Mouse (Mus musculus) embryonic stem cell, embryonic (primary cell): ENCODE measurements around the gene Zfp212.

Experiments used
- CTCF ChIA-PET, 4 experiments: fragments of 300-600 bp in 2 of 4; fragments of 350-600 bp in 2 of 4; sonication (Branson Sonifier 250); formaldehyde crosslinking; loops; one replicate each; lab custom pipeline; 2022; ENCODE audit warnings: inconsistent platforms in 2 of 4; lab: Charles Lee
- POLR2A ChIA-PET, 4 experiments: fragments of 300-600 bp in 2 of 4; fragments of 350-600 bp in 2 of 4; sonication (Branson Sonifier 250); formaldehyde crosslinking; loops; one replicate each; lab custom pipeline; 2022; ENCODE audit warnings: antibody characterized with exemption in 4 of 4, inconsistent platforms in 1 of 4; lab: Charles Lee

Gene Zfp212

GRCm38 (mm10) chr6:47920447-47921340 is at the start of gene Zfp212:
TSS of gene Zfp212 (plus strand) at chr6:47920476.
- CTCF ChIA-PET, result no interaction called here
- POLR2A ChIA-PET, result interaction anchor here in 3 of 4 experiments (0.7 to 3.2 kb wide), 13 partner anchors 8 to 144 kb away, joined by 3 to 10 read pairs (median 3); partner anchors contain the start of gene Zfp956 (in 1 of the 3)

GRCm38 (mm10) chr6:47872266-47872665 is 48.0 kb upstream of the Zfp212 start:
- POLR2A ChIA-PET, result interaction anchor here in 1 of 4 experiments (1.4 kb wide), 1 partner anchor 37 kb away, joined by 3 read pairs; the partner anchor contains the start of gene Zfp398
- CTCF ChIA-PET, result no interaction called here

- POLR2A ChIA-PET, result interaction anchor here (0.7 to 2.5 kb wide), 27 partner anchors 10 to 187 kb away, joined by 3 to 13 read pairs (median 3); partner anchors contain the start of genes Pdia4 (in 2 of the 4) and Zfp398 (in 2 of the 4)
- CTCF ChIA-PET, result interaction anchor here (0.7 to 1.8 kb wide), 13 partner anchors 8 to 102 kb away, joined by 3 to 13 read pairs (median 3); partner anchors contain the start of genes Zfp398 (in 2 of the 4) and Zfp956 (in 1 of the 4)
Measured at GRCm38 (mm10) chr6:47877058-47877457, 43.2 kb upstream of the Zfp212 start, which contains the start of gene Zfp282. TSS of gene Zfp282 (plus strand) at chr6:47877204.

GRCm38 (mm10) chr6:47877461-47878132 is 42.7 kb upstream of the Zfp212 start:
- ChIA-PET CTCF (interaction anchor here (0.5 to 1.8 kb wide), 15 partner anchors 8 to 102 kb away, joined by 3 to 20 read pairs (median 3); partner anchors contain the start of genes Zfp398 (in 2 of the 4) and Zfp956 (in 1 of the 4)), POLR2A (interaction anchor here (0.6 to 2.5 kb wide), 29 partner anchors 11 to 187 kb away, joined by 3 to 13 read pairs (median 3); partner anchors contain the start of genes Pdia4 (in 2 of the 4) and Zfp398 (in 2 of the 4))

GRCm38 (mm10) chr6:47878133-47878514 is 42.2 kb upstream of the Zfp212 start:
- CTCF ChIA-PET, result interaction anchor here in 3 of 4 experiments (0.5 to 1.8 kb wide), 5 partner anchors 12 to 101 kb away, joined by 3 to 20 read pairs (median 8); partner anchors contain the start of gene Zfp398 (in 1 of the 3)
- POLR2A ChIA-PET, result interaction anchor here in 3 of 4 experiments (0.6 to 2.5 kb wide), 14 partner anchors 11 to 186 kb away, joined by 3 to 11 read pairs (median 4); partner anchors contain the start of gene Pdia4 (in 2 of the 3)

GRCm38 (mm10) chr6:47878593-47878992 is 41.7 kb upstream of the Zfp212 start:
- ChIA-PET POLR2A (interaction anchor here in 2 of 4 experiments (0.6 to 2.5 kb wide), 9 partner anchors 10 to 71 kb away, joined by 3 to 11 read pairs (median 3); partner anchors contain the start of gene Pdia4 (in 1 of the 2)), CTCF (interaction anchor here in 2 of 4 experiments (1.4 to 1.7 kb wide), 2 partner anchors 13 to 43 kb away, joined by 3 to 13 read pairs; partner anchors contain the start of gene Zfp398 (in 1 of the 2))

- CTCF ChIA-PET, result interaction anchor here in 2 of 4 experiments (0.6 kb wide), 2 partner anchors 48 to 107 kb away, joined by 3 read pairs; no protein-coding TSS in a partner anchor
- POLR2A ChIA-PET, result interaction anchor here in 3 of 4 experiments (0.9 to 2.2 kb wide), 7 partner anchors 9 to 70 kb away, joined by 3 to 8 read pairs (median 3); no protein-coding TSS in a partner anchor
Measured at GRCm38 (mm10) chr6:47879049-47879716, 41.1 kb upstream of the Zfp212 start.

- CTCF ChIA-PET, result no interaction called here
- POLR2A ChIA-PET, result interaction anchor here in 2 of 4 experiments (1.1 to 2.2 kb wide), 2 partner anchors 25 to 41 kb away, joined by 3 to 4 read pairs; no protein-coding TSS in a partner anchor
Measured at GRCm38 (mm10) chr6:47880166-47880565, 40.1 kb upstream of the Zfp212 start.

- POLR2A ChIA-PET, result interaction anchor here in 3 of 4 experiments (0.5 to 1.4 kb wide), 4 partner anchors 10 to 65 kb away, joined by 3 to 4 read pairs (median 3); partner anchors contain the start of genes Zfp282 (in 1 of the 3) and Zfp956 (in 1 of the 3)
- CTCF ChIA-PET, result interaction anchor here in 1 of 4 experiments (1.0 kb wide), 1 partner anchor 197 kb away, joined by 3 read pairs; the partner anchor contains the start of gene Zfp746
Measured at GRCm38 (mm10) chr6:47888812-47889383, 31.4 kb upstream of the Zfp212 start.

- POLR2A ChIA-PET, result interaction anchor here in 1 of 4 experiments (0.7 kb wide), 1 partner anchor 10 kb away, joined by 4 read pairs; no protein-coding TSS in a partner anchor
- CTCF ChIA-PET, result no interaction called here
Measured at GRCm38 (mm10) chr6:47899416-47899815, 20.9 kb upstream of the Zfp212 start.

GRCm38 (mm10) chr6:47903587-47903986 is 16.7 kb upstream of the Zfp212 start:
- ChIA-PET CTCF (interaction anchor here in 1 of 4 experiments (1.9 kb wide), 1 partner anchor 26 kb away, joined by 8 read pairs; the partner anchor contains the start of gene Zfp282), POLR2A (interaction anchor here in 2 of 4 experiments (1.2 to 2.4 kb wide), 4 partner anchors 11 to 25 kb away, joined by 3 to 10 read pairs (median 8); partner anchors contain the start of gene Zfp212 (in 1 of the 2))

- CTCF ChIA-PET, result interaction anchor here in 2 of 4 experiments (0.6 to 1.9 kb wide), 5 partner anchors 8 to 69 kb away, joined by 3 to 8 read pairs (median 5); partner anchors contain the start of genes Zfp398 (in 2 of the 2) and Zfp282 (in 1 of the 2)
- POLR2A ChIA-PET, result interaction anchor here (0.6 to 3.0 kb wide), 20 partner anchors 9 to 144 kb away, joined by 3 to 11 read pairs (median 4); partner anchors contain the start of genes Pdia4 (in 1 of the 4), Zfp212 (in 1 of the 4), Zfp282 (in 1 of the 4) and Zfp398 (in 1 of the 4)
Measured at GRCm38 (mm10) chr6:47904361-47904760, 15.9 kb upstream of the Zfp212 start.

- ChIA-PET CTCF (interaction anchor here in 3 of 4 experiments (0.6 to 1.9 kb wide), 9 partner anchors 7 to 74 kb away, joined by 3 to 8 read pairs (median 3); partner anchors contain the start of genes Zfp398 (in 2 of the 3) and Zfp282 (in 1 of the 3)), POLR2A (interaction anchor here (0.5 to 3.0 kb wide), 24 partner anchors 8 to 96 kb away, joined by 3 to 11 read pairs (median 3); partner anchors contain the start of genes Pdia4 (in 1 of the 4), Zfp212 (in 1 of the 4), Zfp398 (in 1 of the 4) and Zfp956 (in 1 of the 4))
Measured at GRCm38 (mm10) chr6:47904917-47905695, 15.2 kb upstream of the Zfp212 start.

- ChIA-PET POLR2A (interaction anchor here in 2 of 4 experiments (0.9 to 3.0 kb wide), 3 partner anchors 8 to 82 kb away, joined by 3 to 11 read pairs (median 4); no protein-coding TSS in a partner anchor), CTCF (no interaction called here)
Measured at GRCm38 (mm10) chr6:47906326-47906725, 13.9 kb upstream of the Zfp212 start.

- POLR2A ChIA-PET, result interaction anchor here in 3 of 4 experiments (0.6 to 2.1 kb wide), 4 partner anchors 8 to 32 kb away, joined by 3 to 6 read pairs (median 4); partner anchors contain the start of gene Zfp282 (in 1 of the 3)
- CTCF ChIA-PET, result no interaction called here
Measured at GRCm38 (mm10) chr6:47909007-47909406, 11.3 kb upstream of the Zfp212 start.
